Mouse (Mus musculus): ENCODE measurements around the gene Smug1.

DNA sequence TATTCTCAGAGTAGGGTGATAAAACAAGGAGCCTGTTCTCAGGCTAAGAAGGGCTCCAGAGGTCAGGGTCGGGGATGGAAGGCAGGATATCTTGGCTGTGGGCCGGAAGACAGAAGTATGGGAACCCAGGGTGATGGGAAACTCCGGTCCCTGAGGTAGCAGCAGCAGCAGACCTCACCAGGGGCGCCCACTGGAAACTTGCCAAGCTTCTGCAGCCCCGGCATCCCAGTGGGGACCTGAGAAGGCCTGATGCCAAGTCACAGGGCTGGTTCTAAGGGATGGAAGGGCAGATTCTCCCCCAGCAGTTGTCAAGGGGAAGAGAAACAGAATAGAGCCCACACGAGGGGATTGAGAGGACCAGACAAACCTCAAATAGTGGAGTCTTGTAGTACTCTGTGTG lies 37.6 kb downstream of the Smug1 start:
- TF ChIP-seq CTCF (IDR thresholded peaks at IDR 0.05; ENCODE audit: low read depth) (no peak), EP300 (IDR thresholded peaks at IDR 0.05; ENCODE audit: low read depth) (no peak)
